Mouse (Mus musculus): ENCODE data around the gene Reep3.

DNA sequence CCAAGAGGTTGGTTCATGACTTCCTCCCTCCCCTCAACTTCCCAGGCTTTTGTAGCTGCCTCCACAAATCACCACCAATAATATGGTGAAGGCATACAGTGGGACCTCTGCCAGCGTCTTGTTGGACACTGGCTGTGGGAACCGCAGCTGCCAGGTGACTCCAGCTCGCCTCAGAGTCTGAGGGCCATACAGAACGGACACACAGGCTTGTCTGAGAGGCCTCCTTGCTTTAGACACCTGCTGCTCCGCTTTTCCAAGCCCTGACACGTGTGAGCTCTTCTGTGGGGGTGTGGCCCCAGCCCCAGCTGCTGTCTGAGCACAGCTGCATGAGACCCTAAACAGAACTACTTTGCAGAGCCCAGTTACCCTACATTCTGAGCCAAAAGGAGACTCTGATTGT lies 77.9 kb downstream of the Reep3 start:
- TF ChIP-seq TAL1 (IDR thresholded peaks at IDR 0.05; ENCODE audit: low read length) (no peak), GATA1 (IDR thresholded peaks at IDR 0.05; ENCODE audit: low read length) (no peak)
